Mouse (Mus musculus) lung, adult 18-20 months (tissue): ENCODE results near the gene Surf4.

Source experiments
- DNase-seq, 2 experiments: peaks; one replicate each; pipeline ENCODE4 v3.0.0; 2022; ENCODE audit warnings: mixed read lengths in 2 of 2

Gene Surf4

DNA sequence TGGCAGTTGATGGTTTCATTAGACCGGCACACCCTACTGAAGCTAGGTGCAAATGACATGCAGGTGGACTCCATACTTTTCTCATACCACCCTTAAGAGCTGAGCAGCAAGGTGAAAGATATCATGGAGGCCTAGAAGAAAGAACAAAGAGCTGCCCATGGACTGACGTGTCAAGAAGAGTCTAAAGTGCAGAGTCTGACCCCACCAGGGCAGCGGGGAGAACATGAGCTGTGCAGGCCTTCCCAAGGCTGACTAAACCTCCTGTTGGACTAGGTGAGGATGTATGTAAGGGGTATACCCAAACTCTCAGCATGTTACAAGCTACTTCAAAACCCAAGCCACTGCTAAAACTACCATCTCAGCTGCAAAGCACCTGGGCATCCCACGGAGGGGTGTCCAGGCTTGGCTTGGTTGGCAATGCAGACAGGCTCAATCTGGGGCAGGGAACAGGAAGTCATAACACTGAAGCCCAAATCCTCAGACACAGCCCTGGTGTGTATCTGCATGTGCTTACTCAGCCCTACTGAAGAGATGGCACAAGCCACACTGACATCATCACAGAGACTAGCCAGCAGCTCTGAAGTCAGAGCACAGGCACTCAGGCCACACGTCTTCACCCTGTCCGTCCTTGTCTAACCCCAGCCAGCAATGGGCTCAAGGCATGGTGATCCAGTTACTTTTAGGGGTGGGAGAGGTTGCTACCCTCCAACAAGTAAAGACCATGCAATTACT is 5.8 kb downstream of the Surf4 start:
- DNase-seq: no peak

DNA sequence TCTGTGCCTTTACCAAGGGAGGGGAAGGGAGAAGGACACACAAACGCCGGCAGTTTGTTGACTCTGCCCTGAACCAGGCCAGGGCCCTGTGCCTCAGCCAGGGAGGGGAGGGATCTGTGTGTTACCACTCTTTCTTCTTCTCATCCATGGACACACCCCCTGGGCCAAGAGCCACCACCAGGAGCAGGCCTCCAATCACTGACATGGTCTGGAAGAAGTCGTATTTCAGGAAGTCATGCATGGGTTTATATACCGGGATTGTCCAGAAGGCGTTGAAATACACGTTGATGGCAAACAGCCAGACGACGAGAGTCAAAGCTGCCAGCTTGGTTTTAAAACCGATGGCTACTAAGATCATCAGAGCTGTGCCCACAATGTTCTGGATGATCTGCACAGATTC is 11.9 kb downstream of the Surf4 start:
- peak in 1 of 2 experiments; percentile 30 for DNase-seq

GRCm38 (mm10) chr2:26920190-26920855 is 13.4 kb downstream of the Surf4 start:
- no peak for DNase-seq

DNA sequence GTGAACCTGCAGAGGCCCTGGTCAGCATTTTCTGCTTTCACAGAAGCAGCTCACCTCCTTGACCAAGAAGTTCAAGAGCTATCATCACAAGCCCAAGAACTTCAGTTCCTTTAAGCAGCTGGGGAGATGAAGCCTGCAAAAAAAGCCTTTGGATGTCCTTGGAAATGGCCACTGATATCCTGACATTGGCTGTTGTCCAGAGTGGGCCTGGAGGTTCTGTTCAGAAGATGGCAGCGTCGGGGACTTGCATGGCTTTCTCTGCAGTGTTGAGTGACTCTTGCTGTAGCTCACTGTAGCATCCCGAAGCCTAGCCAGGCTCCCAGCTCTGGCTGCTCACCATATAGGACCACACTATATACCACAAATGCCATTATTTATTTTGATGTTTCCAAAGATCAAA is 14.0 kb downstream of the Surf4 start:
- DNase-seq: no peak

- DNase-seq: no peak
These were observed 17.0 kb downstream of the Surf4 start for GRCm38 (mm10) chr2:26916738-26917137.

DNA sequence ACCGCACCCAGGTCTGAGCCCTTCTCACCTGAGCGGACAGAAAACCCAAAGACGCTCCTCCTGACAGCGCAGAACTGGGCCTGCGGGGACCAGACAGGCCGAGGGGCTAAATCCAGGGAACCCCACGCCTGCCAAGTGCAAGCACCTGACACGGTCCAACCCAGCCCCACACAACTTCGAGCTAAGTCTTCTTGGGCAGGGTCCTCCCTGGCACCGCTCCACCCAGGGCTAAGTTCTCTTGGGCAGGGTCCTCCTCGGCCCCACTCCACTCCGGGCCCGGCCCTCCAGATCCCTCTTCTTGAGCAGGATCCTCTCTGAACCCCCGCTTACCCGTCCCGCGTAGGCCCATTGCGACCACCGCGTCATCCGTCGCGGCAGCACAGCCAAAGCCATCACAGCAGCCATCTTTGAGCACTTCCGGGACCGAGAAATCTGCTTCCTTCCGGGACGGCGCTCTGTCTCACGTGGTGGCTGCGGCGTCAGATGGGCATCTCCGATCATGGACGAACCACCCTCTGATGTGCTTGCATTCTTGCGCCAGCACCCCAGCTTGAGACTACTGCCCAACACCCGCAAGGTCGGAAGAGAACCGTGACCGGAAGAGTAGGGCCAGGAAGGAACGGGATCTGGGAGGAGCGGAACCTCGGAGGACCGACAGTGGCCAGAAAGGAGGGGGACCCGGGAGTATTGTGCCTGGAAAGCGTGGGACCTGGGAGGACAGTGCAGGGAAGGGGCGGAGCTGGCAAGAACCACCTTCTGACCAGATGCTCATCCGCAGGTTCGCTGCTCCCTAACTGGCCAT is 17.6 kb downstream of the Surf4 start, which contains the start of the genes Surf2 and Surf1:
TSS of gene Surf2 (plus strand) at position 441 of the 802 bp plus-strand sequence.
TSS of gene Surf1 (minus strand) at position 604 of the 802 bp plus-strand sequence.
- DNase-seq: peak; percentile 82 to 83

- DNase-seq: no peak
These were observed 19.4 kb downstream of the Surf4 start for GRCm38 (mm10) chr2:26914148-26914941.

- no peak for DNase-seq
These were observed 20.1 kb downstream of the Surf4 start for GRCm38 (mm10) chr2:26913416-26914147.

GRCm38 (mm10) chr2:26912253-26912770 is 21.4 kb downstream of the Surf4 start:
- no peak for DNase-seq

- DNase-seq: peak in 1 of 2 experiments; percentile 41
These were observed 22.5 kb downstream of the Surf4 start for GRCm38 (mm10) chr2:26910994-26911765.

- peak; percentile 99 for DNase-seq
These were observed 23.4 kb downstream of the Surf4 start, which contains the start of the genes Med22 and Rpl7a for GRCm38 (mm10) chr2:26910124-26910993. Med22 (minus strand) TSS chr2:26910677. Rpl7a (plus strand) TSS chr2:26910764.

- no peak for DNase-seq
These were observed 24.3 kb downstream of the Surf4 start for GRCm38 (mm10) chr2:26909387-26909784.

DNA sequence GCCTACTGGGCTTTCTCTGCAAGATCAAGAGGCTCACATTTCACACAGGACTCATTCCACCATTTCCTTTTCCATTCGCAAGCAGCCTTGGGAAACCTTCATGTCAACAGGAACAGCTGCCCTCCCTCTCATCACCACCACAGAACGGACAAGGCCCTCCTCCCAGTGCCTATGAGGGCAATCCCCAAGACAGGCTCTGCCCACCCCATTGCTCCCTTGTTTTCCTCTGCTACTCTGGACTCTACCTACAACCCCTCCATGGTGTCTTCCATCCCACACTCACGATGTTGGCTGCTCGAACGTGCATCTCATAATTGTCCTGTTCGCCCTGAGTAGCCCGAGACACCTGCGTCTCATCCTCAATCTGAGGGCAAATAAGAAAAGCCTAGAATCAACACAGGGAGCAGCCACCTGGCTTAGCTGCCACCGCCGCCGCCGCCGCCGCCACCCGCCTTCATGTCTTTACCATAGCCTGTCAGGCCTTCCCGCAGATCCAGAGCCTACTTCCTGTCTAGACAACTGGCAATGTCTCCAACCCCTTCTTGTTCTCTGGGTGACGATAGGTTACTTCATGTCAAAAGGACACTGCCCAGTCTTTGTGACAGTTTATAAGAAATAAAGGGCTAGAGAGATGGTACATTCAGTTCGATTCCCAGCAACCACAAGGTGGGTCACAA is 24.9 kb downstream of the Surf4 start:
- DNase-seq: no peak

DNA sequence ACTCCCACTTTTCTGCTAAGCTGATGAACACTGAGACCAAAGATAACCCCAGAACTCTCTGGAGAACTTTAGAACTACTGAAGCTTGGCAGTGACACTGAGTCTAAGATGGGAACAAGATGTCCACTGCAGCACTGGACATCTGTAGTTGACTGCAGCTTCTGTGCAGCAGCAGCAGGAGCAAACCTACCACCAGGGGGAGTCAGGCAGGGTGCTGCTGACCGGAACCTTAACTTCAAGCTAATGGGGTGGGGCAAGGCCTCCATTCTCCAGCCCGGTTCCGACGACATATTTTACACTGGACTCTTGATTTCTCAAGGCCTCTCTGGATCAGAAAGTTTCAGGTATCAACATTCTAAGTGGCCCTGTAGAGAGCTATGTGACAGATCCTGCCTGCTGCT is 26.6 kb downstream of the Surf4 start:
- peak in 1 of 2 experiments; percentile 59 for DNase-seq

DNA sequence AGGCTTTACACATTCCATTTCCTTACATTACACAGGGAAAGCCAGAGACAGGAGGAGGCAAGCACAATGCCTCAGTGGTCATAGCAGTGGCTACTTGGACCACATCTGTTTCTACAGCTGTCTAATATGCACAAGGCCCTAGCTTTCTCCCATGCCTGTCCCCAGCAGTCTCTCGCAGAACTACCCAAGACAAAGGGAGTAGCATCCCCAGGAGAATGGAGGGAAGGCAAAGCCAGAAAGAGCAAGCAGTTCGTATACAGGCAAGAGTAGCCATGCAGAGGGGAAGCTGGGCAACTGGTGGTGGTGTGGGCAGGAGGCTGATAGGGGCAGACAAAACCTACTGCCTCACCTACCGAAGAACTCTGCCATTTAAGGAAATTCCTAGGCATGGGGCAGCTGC is 27.3 kb downstream of the Surf4 start:
- no peak for DNase-seq

GRCm38 (mm10) chr2:26905936-26906335 is 27.8 kb downstream of the Surf4 start:
- DNase-seq: no peak

GRCm38 (mm10) chr2:26903311-26903710 is 30.4 kb downstream of the Surf4 start:
- DNase-seq: no peak

DNA sequence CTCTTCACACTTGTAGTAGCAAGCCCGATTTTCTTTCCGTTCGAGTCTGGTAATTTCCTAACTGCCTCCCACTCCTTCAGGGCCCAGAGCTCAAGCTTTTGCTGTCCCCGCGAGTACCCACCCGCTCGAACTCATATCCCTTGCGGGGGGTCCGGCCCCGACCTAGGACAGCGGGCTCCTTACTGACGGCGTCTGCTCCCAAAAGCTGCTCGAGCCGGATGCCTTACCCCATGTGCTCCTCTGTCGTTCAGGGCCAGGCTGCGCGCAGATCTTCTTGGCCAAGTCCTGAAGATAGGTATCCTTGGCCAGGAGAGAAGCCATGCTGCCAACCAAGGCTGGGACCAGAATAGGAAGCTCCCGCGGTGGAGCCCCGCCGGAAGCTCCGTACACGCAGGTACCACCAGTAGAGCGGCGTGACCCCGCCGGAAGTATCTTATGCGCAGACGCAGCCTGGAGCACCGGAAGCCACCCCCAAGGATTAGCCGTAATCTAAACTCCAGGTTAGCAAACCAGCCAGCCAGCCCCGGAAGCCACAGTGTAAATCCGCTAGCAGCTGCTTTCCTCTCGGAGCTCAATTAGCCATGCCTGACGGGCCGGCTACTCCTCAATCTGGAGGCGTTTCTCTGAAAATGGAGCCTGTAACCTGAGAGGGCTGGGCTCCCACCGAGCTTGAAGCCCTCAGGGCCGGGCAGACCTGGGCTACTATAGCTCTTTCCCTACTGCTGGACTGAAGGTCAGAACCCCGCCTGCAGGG is 31.1 kb downstream of the Surf4 start, which contains the start of gene Surf6:
TSS of gene Surf6 (minus strand) at position 413 of the 754 bp plus-strand sequence.
- peak; percentile 96 to 97 for DNase-seq
